Mouse (Mus musculus) embryonic facial prominence, embryonic 13.5 days (tissue): ENCODE results near the gene Filip1l. TPM values are rescaled to one million over a fixed set of nuclear protein-coding genes. Genes with fewer than 3 reads are reported as not detected.

ENCODE experiments used
- ATAC-seq: fragments of 200-750 bp; cut with Nextera tagmentation; 2 replicates; pipeline ENCODE4 v1.8.0; 2017; ENCODE audit warnings: low read depth; ENCODE audit not compliant: insufficient number of reproducible peaks, insufficient read depth, low FRiP score, low TSS enrichment
- H3K27ac ChIP-seq: fragments of 300-500 bp; sonication (generic); 2 replicates; pipeline ENCODE4 v1.5.1; 2015; ENCODE audit warnings: moderate library complexity, mild to moderate bottlenecking, inconsistent platforms
- H3K27me3 ChIP-seq: fragments of 300-500 bp; sonication (generic); 2 replicates; pipeline ENCODE4 v1.6.1; 2015; ENCODE audit warnings: mild to moderate bottlenecking, inconsistent platforms
- H3K36me3 ChIP-seq: fragments of 300-500 bp; sonication (generic); 2 replicates; pipeline ENCODE4 v1.6.1; 2015; ENCODE audit warnings: mild to moderate bottlenecking, inconsistent platforms
- H3K4me1 ChIP-seq: fragments of 300-500 bp; sonication (generic); 2 replicates; pipeline ENCODE4 v1.6.1; 2015; ENCODE audit warnings: inconsistent platforms
- H3K4me2 ChIP-seq: fragments of 300-500 bp; sonication (generic); 2 replicates; pipeline ENCODE4 v1.6.1; 2015; ENCODE audit warnings: moderate library complexity, mild to moderate bottlenecking, inconsistent platforms
- H3K4me3 ChIP-seq: fragments of 300-500 bp; sonication (generic); 2 replicates; pipeline ENCODE4 v1.5.1; 2015; ENCODE audit warnings: mild to moderate bottlenecking, inconsistent platforms
- H3K9ac ChIP-seq: fragments of 300-500 bp; sonication (generic); 2 replicates; pipeline ENCODE4 v1.6.1; 2015; ENCODE audit warnings: mild to moderate bottlenecking, inconsistent platforms
- H3K9me3 ChIP-seq: fragments of 300-500 bp; sonication (generic); 2 replicates; pipeline ENCODE4 v1.6.1; 2016; ENCODE audit warnings: inconsistent platforms
- WGBS: fragments of 180-500 bp; shearing (Covaris S2); methylation state at CpG from one replicate; pipeline ENCODE4 v1.1.7; 2015; ENCODE audit warnings: mixed read lengths; 5-methylcytosine and 5-hydroxymethylcytosine counted together
- polyA plus RNA-seq: library from polyadenylated mRNA; unstranded; fragments of >200 nt; fragmentation: Nextera tagmentation; extraction: Ambion mirVana; gene quantifications from 2 replicates; pipeline ENCODE4 v1.2.1, GENCODE M21; 2015

Gene Filip1l
- polyA plus RNA-seq, 1 experiment from 2014 or later: 24.0 TPM

DNA sequence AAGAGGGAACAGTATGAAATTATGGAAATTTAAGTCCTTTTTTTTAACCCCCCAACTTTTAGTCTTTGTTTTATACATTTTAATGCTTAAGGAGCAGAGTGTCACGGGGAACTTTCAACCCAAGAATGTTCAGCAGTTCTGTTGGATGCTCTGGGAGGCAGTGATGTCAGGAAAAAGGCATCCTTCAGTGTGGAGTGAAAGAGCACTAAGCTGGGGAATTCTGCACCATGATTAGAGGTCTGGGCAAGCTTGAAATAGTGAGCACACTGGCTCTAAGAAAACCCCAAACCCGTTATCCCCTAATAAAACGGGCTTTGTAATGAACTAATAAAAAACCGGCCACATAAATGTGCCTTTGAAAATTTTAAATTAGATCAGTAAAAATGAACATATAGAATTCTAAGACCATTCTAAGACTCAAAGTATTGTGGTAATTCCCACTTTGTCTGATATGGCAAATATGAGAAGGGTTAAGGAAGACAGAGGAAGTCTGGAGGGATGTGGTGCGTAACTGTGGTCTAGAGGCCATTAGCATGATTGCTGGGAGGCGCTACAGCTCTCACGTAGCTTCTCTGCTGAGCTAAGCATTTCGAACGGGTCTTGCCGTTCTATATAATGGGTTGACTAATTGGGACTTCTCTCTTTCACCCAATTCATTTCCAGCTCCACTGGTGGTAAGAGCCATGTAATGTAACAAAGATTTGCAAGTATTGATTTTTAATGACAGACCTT is 88.0 kb downstream of the Filip1l start:
- ATAC-seq: no peak
- no peak overlapping the region for H3K27ac ChIP-seq

GRCm38 (mm10) chr16:57445096-57446094 is 92.5 kb downstream of the Filip1l start:
- no peak overlapping the region for H3K4me3 ChIP-seq
- peaks cover 11% of the 10 kb centered on the region for H3K9me3 ChIP-seq
- H3K27me3 ChIP-seq: no peaks in the 10 kb centered on the region
- H3K4me2 ChIP-seq: no peak overlapping the region
- no peak for ATAC-seq
- H3K27ac ChIP-seq: no peak overlapping the region
- no peak overlapping the region for H3K9ac ChIP-seq
- peaks cover 18% of the 10 kb centered on the region for H3K4me1 ChIP-seq
- 54% methylated on average over 10 of the region's 10 CpGs for WGBS
- no peaks in the 10 kb centered on the region for H3K36me3 ChIP-seq

More for the DNA sequence above, 88.0 kb downstream of the Filip1l start:
- peaks cover 26% of the 10 kb centered on the region for H3K4me1 ChIP-seq
- H3K4me3 ChIP-seq: no peak overlapping the region
- WGBS: 78% methylated on average over 10 of the region's 10 CpGs
- no peaks in the 10 kb centered on the region for H3K36me3 ChIP-seq
- H3K4me2 ChIP-seq: no peak overlapping the region
- no peaks in the 10 kb centered on the region for H3K27me3 ChIP-seq
- H3K9me3 ChIP-seq: no peaks in the 10 kb centered on the region
- no peak overlapping the region for H3K9ac ChIP-seq

GRCm38 (mm10) chr16:57453009-57453408 is 100.1 kb downstream of the Filip1l start:
- Histone ChIP-seq H3K27me3 (no peaks in the 10 kb centered on the region), H3K4me1 (peaks cover 32% of the 10 kb centered on the region), H3K9ac (no peak overlapping the region), H3K36me3 (no peaks in the 10 kb centered on the region), H3K4me3 (no peak overlapping the region), H3K4me2 (no peak overlapping the region), H3K9me3 (peaks cover 10% of the 10 kb centered on the region), H3K27ac (no peak overlapping the region)
- ATAC-seq: no peak
- WGBS: 70% methylated on average over 7 of the region's 7 CpGs

- Histone ChIP-seq H3K27ac (no peak overlapping the region), H3K4me2 (no peak overlapping the region), H3K4me1 (peaks cover 32% of the 10 kb centered on the region), H3K9me3 (no peaks in the 10 kb centered on the region), H3K4me3 (no peak overlapping the region), H3K9ac (no peak overlapping the region), H3K27me3 (no peaks in the 10 kb centered on the region), H3K36me3 (no peaks in the 10 kb centered on the region)
- ATAC-seq: no peak
- WGBS: 88% methylated on average over 8 of the region's 8 CpGs
Measured at GRCm38 (mm10) chr16:57454106-57454763, 101.3 kb downstream of the Filip1l start.

- peaks cover 32% of the 10 kb centered on the region for H3K4me1 ChIP-seq
- no peak overlapping the region for H3K9ac ChIP-seq
- H3K27me3 ChIP-seq: no peaks in the 10 kb centered on the region
- no peaks in the 10 kb centered on the region for H3K9me3 ChIP-seq
- no peak overlapping the region for H3K4me2 ChIP-seq
- no peak overlapping the region for H3K4me3 ChIP-seq
- 77% methylated on average over 3 of the region's 3 CpGs for WGBS
- no peak overlapping the region for H3K27ac ChIP-seq
- no peak for ATAC-seq
- no peaks in the 10 kb centered on the region for H3K36me3 ChIP-seq
Measured at GRCm38 (mm10) chr16:57455573-57455972, 102.7 kb downstream of the Filip1l start.

- Histone ChIP-seq H3K36me3 (no peaks in the 10 kb centered on the region), H3K4me3 (no peak overlapping the region), H3K4me1 (peaks cover 29% of the 10 kb centered on the region), H3K9ac (no peak overlapping the region), H3K9me3 (no peaks in the 10 kb centered on the region), H3K27ac (0 out of 2 replicates have a peak overlapping the region, but pooled peaks have one; percentile 8), H3K4me2 (no peak overlapping the region), H3K27me3 (no peaks in the 10 kb centered on the region)
- no peak for ATAC-seq
- WGBS: 38% methylated on average over 2 of the region's 2 CpGs
Measured at GRCm38 (mm10) chr16:57456003-57456402, 103.1 kb downstream of the Filip1l start.

DNA sequence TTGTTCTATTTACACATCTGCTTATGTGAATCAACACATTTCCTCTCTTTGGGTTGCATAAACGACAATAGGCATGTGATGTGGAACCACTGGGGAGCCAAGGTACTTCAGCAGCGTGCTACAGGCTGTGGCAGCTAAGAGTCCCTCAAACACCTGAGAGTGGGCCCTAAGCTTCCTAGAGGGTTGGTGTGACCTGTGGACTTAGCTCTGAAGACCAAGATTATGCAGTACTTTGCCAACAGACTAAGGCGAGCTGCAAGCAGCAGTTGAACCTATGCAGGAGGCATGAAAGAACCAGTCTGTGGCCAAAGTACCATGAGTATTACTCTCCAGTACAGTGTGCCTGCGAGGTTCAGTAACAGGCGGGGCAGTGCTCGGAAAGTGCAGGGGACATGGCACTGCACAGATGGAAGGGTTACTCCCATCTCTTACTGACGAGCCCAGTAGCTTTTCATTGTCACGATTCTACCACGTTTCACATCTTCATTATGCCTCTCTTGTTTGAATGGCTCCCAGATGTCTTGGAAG is 112.6 kb downstream of the Filip1l start:
- Histone ChIP-seq H3K4me1 (peaks cover under 1% of the 10 kb centered on the region; the same call in 1 of the 2 replicates), H3K27ac (no peak overlapping the region), H3K27me3 (no peaks in the 10 kb centered on the region), H3K9ac (no peak overlapping the region), H3K4me2 (no peak overlapping the region), H3K4me3 (no peak overlapping the region), H3K9me3 (no peaks in the 10 kb centered on the region), H3K36me3 (no peaks in the 10 kb centered on the region)
- WGBS: 82% methylated on average over 9 of the region's 9 CpGs
- ATAC-seq: no peak

DNA sequence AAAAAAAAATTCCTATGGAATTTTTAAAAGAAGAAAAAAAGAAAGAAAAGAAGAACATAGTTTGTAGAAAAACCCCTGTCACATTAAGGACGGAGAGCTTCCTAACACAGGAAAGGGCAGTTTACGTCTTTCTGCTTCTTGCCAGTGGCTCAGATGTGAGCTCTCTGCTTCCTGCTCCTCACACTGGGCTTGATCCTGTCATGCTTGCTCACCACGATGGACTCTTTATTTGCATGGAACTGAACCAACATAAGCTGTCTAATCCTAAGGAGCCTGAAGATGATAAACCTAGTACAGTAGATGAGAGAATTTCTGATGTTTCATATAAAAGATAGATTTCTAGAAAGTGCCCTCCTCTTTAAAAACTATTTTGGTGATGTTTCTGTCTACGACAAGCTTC is 116.4 kb downstream of the Filip1l start:
- no peak for ATAC-seq
- no peak overlapping the region for H3K9ac ChIP-seq
- no peaks in the 10 kb centered on the region for H3K36me3 ChIP-seq
- no peak overlapping the region for H3K4me2 ChIP-seq
- no peaks in the 10 kb centered on the region for H3K9me3 ChIP-seq
- no peak overlapping the region for H3K4me3 ChIP-seq
- no peak overlapping the region for H3K27ac ChIP-seq
- no peaks in the 10 kb centered on the region for H3K27me3 ChIP-seq
- WGBS: 67% methylated on average over 4 of the region's 4 CpGs
- peaks cover 9% of the 10 kb centered on the region for H3K4me1 ChIP-seq

DNA sequence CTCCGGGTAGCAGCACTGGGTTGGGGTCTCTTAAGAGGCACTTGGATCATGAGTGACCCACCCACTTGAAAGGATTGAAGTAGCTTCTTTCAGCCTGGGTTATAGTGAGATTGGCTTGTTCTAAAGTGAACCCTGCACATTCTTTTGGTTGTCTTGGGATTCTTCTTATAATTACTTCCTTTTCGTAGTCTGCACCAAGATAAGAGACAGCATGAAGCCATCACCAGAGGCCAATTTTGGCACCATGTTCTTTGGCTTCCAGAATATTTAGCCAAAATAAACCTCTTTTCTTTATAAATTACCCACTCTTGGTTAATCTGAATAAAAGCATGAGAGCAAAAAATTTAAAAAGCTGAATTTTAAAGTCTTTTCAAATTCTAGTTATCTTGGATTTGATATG is 117.0 kb downstream of the Filip1l start:
- 71% methylated on average over 2 of the region's 2 CpGs for WGBS
- H3K9me3 ChIP-seq: no peaks in the 10 kb centered on the region
- no peak overlapping the region for H3K9ac ChIP-seq
- H3K27me3 ChIP-seq: no peaks in the 10 kb centered on the region
- no peak overlapping the region for H3K27ac ChIP-seq
- no peak for ATAC-seq
- no peak overlapping the region for H3K4me3 ChIP-seq
- no peaks in the 10 kb centered on the region for H3K36me3 ChIP-seq
- H3K4me2 ChIP-seq: no peak overlapping the region
- peaks cover 9% of the 10 kb centered on the region for H3K4me1 ChIP-seq

GRCm38 (mm10) chr16:57470286-57470830 is 117.5 kb downstream of the Filip1l start:
- WGBS: 94% methylated on average over 12 of the region's 12 CpGs
- Histone ChIP-seq H3K36me3 (no peaks in the 10 kb centered on the region), H3K27me3 (no peaks in the 10 kb centered on the region), H3K27ac (no peak overlapping the region), H3K9me3 (no peaks in the 10 kb centered on the region), H3K9ac (no peak overlapping the region), H3K4me3 (no peak overlapping the region), H3K4me2 (no peak overlapping the region), H3K4me1 (peaks cover 9% of the 10 kb centered on the region)
- no peak for ATAC-seq

GRCm38 (mm10) chr16:57471071-57471470 is 118.2 kb downstream of the Filip1l start:
- Histone ChIP-seq H3K4me1 (peaks cover 9% of the 10 kb centered on the region), H3K27ac (no peak overlapping the region), H3K9me3 (0 out of 2 replicates have a peak, but pooled peaks cover under 1% of the 10 kb centered on the region), H3K9ac (no peak overlapping the region), H3K27me3 (no peaks in the 10 kb centered on the region), H3K36me3 (no peaks in the 10 kb centered on the region), H3K4me3 (no peak overlapping the region), H3K4me2 (no peak overlapping the region)
- ATAC-seq: no peak
